Mouse (Mus musculus) G1E (cell line): ENCODE data around the gene Ubtd1.

Experiments
- CTCF ChIP-seq: IDR thresholded peaks from 2 replicates; pipeline ENCODE4 v1.5.1; 2012; ENCODE audit warnings: low read depth, low read length, inconsistent platforms, mixed read lengths
- GATA1 ChIP-seq: IDR thresholded peaks from 2 replicates; pipeline ENCODE4 v1.6.1; 2012; ENCODE audit warnings: borderline replicate concordance, low read length, inconsistent platforms, mixed read lengths
- TAL1 ChIP-seq: conservative IDR thresholded peaks from 2 replicates; pipeline ENCODE4 v1.6.1; 2012; ENCODE audit warnings: low read depth, low read length, inconsistent platforms, mixed read lengths

DNA sequence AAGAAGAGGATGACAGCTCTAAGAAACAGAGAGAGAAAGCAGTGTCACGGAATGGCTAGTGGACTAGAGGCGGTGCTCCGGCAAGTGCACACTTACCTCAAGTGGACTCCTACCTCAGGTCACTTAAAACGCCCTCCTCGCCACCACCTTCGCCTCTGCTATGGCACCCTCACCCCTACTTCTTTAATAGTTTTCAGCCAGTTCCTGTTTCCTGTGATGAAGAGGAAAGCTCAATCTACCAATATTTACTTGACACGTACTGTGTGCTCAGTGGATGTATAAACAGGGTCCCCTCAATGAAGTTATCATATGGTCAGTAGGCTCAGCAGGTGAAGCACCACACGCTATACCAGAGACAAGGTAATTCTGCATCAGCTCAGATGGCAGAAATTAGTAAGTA, 97.0 kb downstream of the Ubtd1 start:
- TF ChIP-seq TAL1 (no peak), CTCF (no peak), GATA1 (no peak)
